Mouse (Mus musculus) stomach, postnatal 0 days (tissue): ENCODE results near the gene Rabgap1l.

Source experiments
- CTCF ChIP-seq: IDR thresholded peaks from 2 replicates; pipeline ENCODE4 v1.5.1; 2016; ENCODE audit warnings: antibody characterized with exemption, low read depth, mild to moderate bottlenecking, moderate library complexity
- EP300 ChIP-seq: optimal IDR thresholded peaks from 2 replicates; pipeline ENCODE3; 2016; ENCODE audit warnings: antibody characterized with exemption

DNA sequence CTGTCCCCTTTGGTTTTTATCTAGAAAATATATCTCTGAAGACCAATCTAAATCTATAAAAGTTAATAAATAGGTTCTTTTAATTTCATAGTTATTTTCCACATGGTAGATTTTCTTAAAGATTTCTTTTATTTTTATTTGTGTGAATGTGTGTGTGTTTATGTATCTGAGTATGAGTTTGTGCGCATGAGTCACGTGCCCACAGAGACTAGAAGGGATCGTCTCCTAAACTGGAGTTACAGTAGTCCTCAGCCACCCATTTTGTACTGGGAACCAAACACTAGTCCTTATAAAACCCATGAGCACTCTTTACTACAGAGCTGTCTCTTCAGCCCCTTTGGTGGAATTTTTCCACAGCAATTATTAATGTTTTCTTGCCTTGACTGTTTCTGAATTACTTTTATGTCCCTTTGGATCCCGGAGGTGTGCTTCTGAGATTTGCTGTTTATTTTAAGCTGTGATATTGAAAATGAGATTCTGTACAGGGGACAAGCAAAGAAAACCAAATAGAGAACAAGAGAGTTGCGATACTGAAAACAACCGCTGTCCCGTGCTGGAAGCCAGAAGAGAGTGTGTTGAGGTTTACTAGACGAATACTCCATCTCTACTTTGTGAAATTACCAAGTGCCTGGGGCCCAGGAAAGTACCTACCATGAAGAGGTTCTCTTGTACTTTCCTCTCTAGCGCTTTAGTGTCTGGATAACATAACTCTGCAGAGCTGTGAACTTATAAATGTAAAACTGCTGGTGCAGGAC is 39.4 kb upstream of the Rabgap1l start:
- no peak for TF ChIP-seq CTCF
- TF ChIP-seq EP300: no peak
